Mouse (Mus musculus): ENCODE measurements around the gene Slc25a22.
A peak's percentile ranks its signal among the peaks of the same experiment; 100 is the strongest.
"Not testable (repeated sequence)": the region's sequence is repeated elsewhere in the genome, so short reads cannot be mapped to it uniquely, and the experiment has no call there.

Slc25a22 gene

GRCm38 (mm10) chr7:141417731-141418681, 19.7 kb downstream of the Slc25a22 start:
- DNase-seq (ENCODE audit: low read depth in 2 of 2, low spot score in 2 of 2), result no peak

GRCm38 (mm10) chr7:141416144-141416841, 21.4 kb downstream of the Slc25a22 start:
- no peak for DNase-seq (ENCODE audit: low read depth in 2 of 2, low spot score in 2 of 2)

- DNase-seq (ENCODE audit: low read depth in 2 of 2, low spot score in 2 of 2), result peak; percentile 99
These were observed 23.7 kb downstream of the Slc25a22 start, which contains the start of gene Gatd1 for GRCm38 (mm10) chr7:141413809-141414584. Gene Gatd1 (minus strand): TSS chr7:141414136.

GRCm38 (mm10) chr7:141413331-141413730, 24.4 kb downstream of the Slc25a22 start:
- DNase-seq (ENCODE audit: low read depth in 2 of 2, low spot score in 2 of 2), result no peak

GRCm38 (mm10) chr7:141411667-141412066, 26.0 kb downstream of the Slc25a22 start:
- DNase-seq (ENCODE audit: low read depth in 2 of 2, low spot score in 2 of 2), result no peak

GRCm38 (mm10) chr7:141410631-141411030, 27.1 kb downstream of the Slc25a22 start:
- DNase-seq (ENCODE audit: low read depth in 2 of 2, low spot score in 2 of 2), result no peak

- peak; percentile 71 to 80 for DNase-seq (ENCODE audit: low read depth in 2 of 2, low spot score in 2 of 2)
These were observed 28.9 kb downstream of the Slc25a22 start for GRCm38 (mm10) chr7:141408833-141409232.

- not testable (repeated sequence) for DNase-seq (ENCODE audit: low read depth in 2 of 2, low spot score in 2 of 2)
These were observed 30.0 kb downstream of the Slc25a22 start for GRCm38 (mm10) chr7:141407670-141408069.

- no peak for DNase-seq (ENCODE audit: low read depth in 2 of 2, low spot score in 2 of 2)
These were observed 32.2 kb downstream of the Slc25a22 start for GRCm38 (mm10) chr7:141405466-141405865.

- DNase-seq (ENCODE audit: low read depth in 2 of 2, low spot score in 2 of 2), result peak; percentile 37 to 39
These were observed 34.4 kb downstream of the Slc25a22 start for GRCm38 (mm10) chr7:141403305-141403704.

GRCm38 (mm10) chr7:141395348-141395747, 42.3 kb downstream of the Slc25a22 start:
- no peak for DNase-seq (ENCODE audit: low read depth in 2 of 2, low spot score in 2 of 2)

- DNase-seq (ENCODE audit: low read depth in 2 of 2, low spot score in 2 of 2), result peak; percentile 80 to 81
These were observed 42.9 kb downstream of the Slc25a22 start for GRCm38 (mm10) chr7:141394771-141395170.

- DNase-seq (ENCODE audit: low read depth in 2 of 2, low spot score in 2 of 2), result no peak
These were observed 43.5 kb downstream of the Slc25a22 start for GRCm38 (mm10) chr7:141394158-141394557.

GRCm38 (mm10) chr7:141392552-141393222, 45.0 kb downstream of the Slc25a22 start:
- DNase-seq (ENCODE audit: low read depth in 2 of 2, low spot score in 2 of 2), result no peak

- DNase-seq (ENCODE audit: low read depth in 2 of 2, low spot score in 2 of 2), result peak; percentile 88 to 94
These were observed 45.8 kb downstream of the Slc25a22 start, which contains the start of gene Taldo1 for GRCm38 (mm10) chr7:141391625-141392551. Gene Taldo1 (plus strand): TSS chr7:141392199.

GRCm38 (mm10) chr7:141390326-141391259, 47.1 kb downstream of the Slc25a22 start:
- no peak for DNase-seq (ENCODE audit: low read depth in 2 of 2, low spot score in 2 of 2)

GRCm38 (mm10) chr7:141388487-141389109, 49.1 kb downstream of the Slc25a22 start:
- no peak for DNase-seq (ENCODE audit: low read depth in 2 of 2, low spot score in 2 of 2)

Measured in CD8-positive naive resting alpha-beta T cell, adult 2 months (primary cell).